Mouse (Mus musculus) heart, adult 11 months (tissue): ENCODE measurements around the gene Plin5.

ENCODE experiments used
- DNase-seq: peaks from one replicate; pipeline ENCODE4 v3.0.0; 2022

The Plin5 gene

GRCm38 (mm10) chr17:56104821-56105220 lies 12.6 kb downstream of the Plin5 start:
- peak; percentile 92 for DNase-seq

- DNase-seq, result peak; percentile 89
Observed at GRCm38 (mm10) chr17:56103465-56104285, 13.7 kb downstream of the Plin5 start.

GRCm38 (mm10) chr17:56102927-56103326 lies 14.5 kb downstream of the Plin5 start:
- DNase-seq, result peak; percentile 94

GRCm38 (mm10) chr17:56102158-56102557 lies 15.2 kb downstream of the Plin5 start:
- DNase-seq, result peak; percentile 91

- peak; percentile 94 for DNase-seq
Observed at GRCm38 (mm10) chr17:56100811-56101210, 16.6 kb downstream of the Plin5 start.

GRCm38 (mm10) chr17:56098711-56099572 lies 18.5 kb downstream of the Plin5 start:
- peak; percentile 94 for DNase-seq

GRCm38 (mm10) chr17:56098180-56098579 lies 19.2 kb downstream of the Plin5 start:
- DNase-seq, result peak; percentile 91

- peak; percentile 90 for DNase-seq
Observed at GRCm38 (mm10) chr17:56096883-56097282, 20.5 kb downstream of the Plin5 start.

- DNase-seq, result no peak
Observed at GRCm38 (mm10) chr17:56092794-56093193, 24.6 kb downstream of the Plin5 start.

- no peak for DNase-seq
Observed at GRCm38 (mm10) chr17:56092312-56092711, 25.1 kb downstream of the Plin5 start.

GRCm38 (mm10) chr17:56080781-56081585 lies 36.4 kb downstream of the Plin5 start:
- DNase-seq, result peak; percentile 96

- peak; percentile 96 for DNase-seq
Observed at GRCm38 (mm10) chr17:56079921-56080320, 37.5 kb downstream of the Plin5 start.

- DNase-seq, result peak; percentile 100
Observed at GRCm38 (mm10) chr17:56078880-56079795, 38.3 kb downstream of the Plin5 start, which contains the start of gene Hdgfl2. TSS of gene Hdgfl2 (plus strand) at chr17:56079634.

GRCm38 (mm10) chr17:56078361-56078760 lies 39.0 kb downstream of the Plin5 start:
- DNase-seq, result peak; percentile 95

- DNase-seq, result no peak
Observed at GRCm38 (mm10) chr17:56077523-56077922, 39.9 kb downstream of the Plin5 start.

- peak; percentile 100 for DNase-seq
Observed at GRCm38 (mm10) chr17:56074827-56075208, 42.6 kb downstream of the Plin5 start, which contains the start of gene Ubxn6. TSS of gene Ubxn6 (minus strand) at chr17:56075028.

GRCm38 (mm10) chr17:56074097-56074826 lies 43.1 kb downstream of the Plin5 start:
- peak; percentile 99 for DNase-seq

GRCm38 (mm10) chr17:56072243-56072642 lies 45.2 kb downstream of the Plin5 start:
- no peak for DNase-seq

GRCm38 (mm10) chr17:56071126-56071525 lies 46.3 kb downstream of the Plin5 start:
- DNase-seq, result no peak

GRCm38 (mm10) chr17:56069066-56069465 lies 48.3 kb downstream of the Plin5 start:
- DNase-seq, result peak; percentile 90

- DNase-seq, result peak; percentile 83
Observed at GRCm38 (mm10) chr17:56066451-56066850, 50.9 kb downstream of the Plin5 start.
